Mouse (Mus musculus) intestine, embryonic 16.5 days (tissue): Measurements from ENCODE around the gene Anln. TPM values are rescaled to one million over a fixed set of nuclear protein-coding genes. Genes with fewer than 3 reads are reported as not detected.
"Not testable (repeated sequence)": the region's sequence is repeated elsewhere in the genome, so short reads cannot be mapped to it uniquely, and the experiment has no call there.

Experiments
- ATAC-seq: fragments of 200-750 bp; cut with Nextera tagmentation; 2 replicates; pipeline ENCODE4 v1.8.0; 2017; ENCODE audit warnings: moderate TSS enrichment, moderate library complexity
- H3K27ac ChIP-seq: fragments of 300-500 bp; sonication (generic); 2 replicates; pipeline ENCODE4 v1.5.1; 2014; ENCODE audit warnings: mild to moderate bottlenecking, low read length
- H3K27me3 ChIP-seq: fragments of 300-500 bp; sonication (generic); replicated peaks from 2 replicates; pipeline ENCODE4 v1.6.1; 2014; ENCODE audit warnings: low read length, control low read depth, mixed read lengths; ENCODE audit not compliant: control insufficient read depth, insufficient read depth
- H3K36me3 ChIP-seq: fragments of 300-500 bp; sonication (generic); 2 replicates; pipeline ENCODE4 v1.6.1; 2014; ENCODE audit warnings: low read length, control low read depth; ENCODE audit not compliant: control insufficient read depth, insufficient read depth
- H3K4me1 ChIP-seq: fragments of 300-500 bp; sonication (generic); 2 replicates; pipeline ENCODE4 v1.6.1; 2014; ENCODE audit warnings: low read length, control low read depth, mixed read lengths; ENCODE audit not compliant: control insufficient read depth, insufficient read depth
- H3K4me2 ChIP-seq: fragments of 300-500 bp; sonication (generic); 2 replicates; pipeline ENCODE4 v1.6.1; 2014; ENCODE audit warnings: low read depth, low read length, control low read depth
- H3K4me3 ChIP-seq: fragments of 300-500 bp; sonication (generic); 2 replicates; pipeline ENCODE4 v1.5.1; 2014; ENCODE audit warnings: mild to moderate bottlenecking, low read length
- H3K9ac ChIP-seq: fragments of 300-500 bp; sonication (generic); 2 replicates; pipeline ENCODE4 v1.6.1; 2014; ENCODE audit warnings: low read depth, low read length
- H3K9me3 ChIP-seq: fragments of 300-500 bp; sonication (generic); 2 replicates; pipeline ENCODE4 v1.6.1; 2016; ENCODE audit warnings: low read length, control low read depth; ENCODE audit not compliant: control insufficient read depth
- WGBS: fragments of 180-500 bp; shearing (Covaris S2); extraction: QIAGEN DNeasy Blood & Tissue Kit; methylation state at CpG from one replicate; pipeline ENCODE4 v1.1.7; 2014; 5-methylcytosine and 5-hydroxymethylcytosine counted together
- polyA plus RNA-seq: library from polyadenylated mRNA; unstranded; fragments of >200 nt; fragmentation: Nextera tagmentation; extraction: Ambion mirVana; gene quantifications from 2 replicates; pipeline ENCODE4 v1.2.1, GENCODE M21; 2015

Gene Anln
- polyA plus RNA-seq, 1 experiment from 2014 or later: 35.7 TPM

- Histone ChIP-seq H3K9ac (no peak overlapping the region), H3K4me3 (no peak overlapping the region), H3K4me1 (no peaks in the 10 kb centered on the region), H3K9me3 (peaks cover 6% of the 10 kb centered on the region; the same call in 1 of the 2 replicates), H3K4me2 (no peak overlapping the region), H3K27ac (no peak overlapping the region), H3K36me3 (no peaks in the 10 kb centered on the region), H3K27me3 (no peaks in the 10 kb centered on the region)
- no peak for ATAC-seq
- 73% methylated on average over 3 of the region's 3 CpGs for WGBS
Observed at GRCm38 (mm10) chr9:22314066-22314465, 74.9 kb downstream of the Anln start.

- no peaks in the 10 kb centered on the region for H3K36me3 ChIP-seq
- no peaks in the 10 kb centered on the region for H3K27me3 ChIP-seq
- peaks cover 6% of the 10 kb centered on the region; the same call in 1 of the 2 replicates for H3K9me3 ChIP-seq
- no peak overlapping the region for H3K9ac ChIP-seq
- WGBS: 67% methylated on average over 5 of the region's 5 CpGs
- no peaks in the 10 kb centered on the region for H3K4me1 ChIP-seq
- no peak for ATAC-seq
- H3K4me2 ChIP-seq: no peak overlapping the region
- no peak overlapping the region for H3K27ac ChIP-seq
- no peak overlapping the region for H3K4me3 ChIP-seq
Observed at GRCm38 (mm10) chr9:22313218-22313617, 75.8 kb downstream of the Anln start.

DNA sequence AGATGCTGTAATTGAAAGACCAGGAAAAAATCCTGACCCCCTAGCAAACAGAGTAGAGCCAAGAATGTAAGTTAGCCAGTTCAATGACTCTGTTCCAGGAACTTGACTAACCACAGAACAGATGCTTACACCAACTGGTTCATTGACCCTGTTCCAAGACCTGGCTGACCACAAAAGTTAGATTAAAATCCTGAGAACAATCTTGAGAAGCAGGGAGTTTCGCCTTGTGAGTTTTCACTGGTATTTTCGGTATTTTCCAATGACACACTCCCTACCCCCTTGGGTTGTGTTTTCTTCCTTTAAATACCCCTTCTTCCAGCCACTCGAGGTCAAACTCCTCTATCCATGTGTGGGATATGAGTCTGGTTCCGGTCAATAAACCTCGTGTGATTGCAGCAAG lies 79.3 kb downstream of the Anln start:
- Histone ChIP-seq H3K9ac (no peak overlapping the region), H3K4me1 (peaks cover 6% of the 10 kb centered on the region; the same call in 1 of the 2 replicates), H3K27ac (no peak overlapping the region), H3K36me3 (no peaks in the 10 kb centered on the region), H3K9me3 (0 out of 2 replicates have a peak, but pooled peaks cover 3% of the 10 kb centered on the region), H3K27me3 (no peaks in the 10 kb centered on the region), H3K4me3 (no peak overlapping the region), H3K4me2 (no peak overlapping the region)
- WGBS: 95% methylated on average over 5 of the region's 5 CpGs
- ATAC-seq: no peak

DNA sequence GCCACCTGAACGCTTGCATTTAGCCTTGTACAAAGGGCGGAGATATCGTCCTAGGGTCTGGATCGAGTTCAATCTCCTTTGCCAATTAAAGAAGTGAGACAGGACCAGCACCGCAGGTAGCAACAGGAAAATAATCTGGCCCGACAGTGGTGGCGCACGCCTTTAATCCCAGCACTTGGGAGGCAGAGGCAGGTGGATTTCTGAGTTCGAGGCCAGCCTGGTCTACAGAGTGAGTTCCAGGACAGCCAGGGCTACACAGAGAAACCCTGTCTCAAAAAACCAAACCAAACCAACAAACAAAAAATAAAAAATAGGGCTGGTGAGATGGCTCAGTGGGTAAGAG lies 81.1 kb downstream of the Anln start:
- ATAC-seq: peak; percentile 42; the same call in 1 of the 2 replicates
- 22% methylated on average over 9 of the region's 9 CpGs for WGBS
- H3K27ac ChIP-seq: 0 out of 2 replicates have a peak overlapping the region, but pooled peaks have one; percentile 39

GRCm38 (mm10) chr9:22307156-22307919 lies 81.7 kb downstream of the Anln start, which contains the start of gene Zfp810:
Zfp810 (minus strand) TSS chr9:22307648.
- peaks cover 6% of the 10 kb centered on the region; the same call in 1 of the 2 replicates for H3K4me1 ChIP-seq
- H3K4me2 ChIP-seq: peak within 1 kb of the TSS; percentile 86
- peak within 1 kb of the TSS; percentile 95 for H3K4me3 ChIP-seq
- H3K9me3 ChIP-seq: 0 out of 2 replicates have a peak, but pooled peaks cover 3% of the 10 kb centered on the region
- under 1% methylated on average over 56 of the region's 56 CpGs for WGBS
- no peaks in the 10 kb centered on the region for H3K27me3 ChIP-seq
- peak within 1 kb of the TSS; percentile 98 for H3K9ac ChIP-seq
- H3K36me3 ChIP-seq: peaks cover 8% of the 10 kb centered on the region
- H3K27ac ChIP-seq: peak within 1 kb of the TSS; percentile 66
- ATAC-seq: peak; percentile 99

More for the DNA sequence above, 81.1 kb downstream of the Anln start:
- not testable (repeated sequence) for H3K4me1 ChIP-seq, H3K9me3 ChIP-seq, H3K27me3 ChIP-seq, H3K36me3 ChIP-seq
- Histone ChIP-seq H3K4me2 (peak overlapping the region; percentile 62), H3K4me3 (peak overlapping the region; percentile 95), H3K9ac (peak overlapping the region; percentile 98)

DNA sequence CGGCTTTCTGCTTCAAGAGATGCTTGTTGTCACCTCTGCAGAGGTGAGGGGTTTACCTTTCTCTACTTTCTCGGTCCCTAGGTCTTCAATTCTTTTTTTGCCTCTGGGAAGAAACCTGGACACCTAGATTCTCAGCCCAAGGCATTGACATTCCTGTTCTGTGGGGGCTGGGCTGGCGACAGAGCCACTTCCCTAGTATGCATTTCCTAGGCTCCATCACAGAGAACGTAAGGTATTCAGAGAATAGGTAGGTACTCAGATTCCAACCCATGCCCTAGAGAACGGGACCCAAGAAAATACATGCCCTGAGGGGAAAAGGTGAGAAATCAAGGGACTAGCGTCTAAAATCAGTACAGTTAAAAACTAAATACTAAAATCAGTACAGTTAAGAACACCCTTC lies 82.3 kb downstream of the Anln start:
- H3K4me1 ChIP-seq: peaks cover 6% of the 10 kb centered on the region; the same call in 1 of the 2 replicates
- peak overlapping the region; percentile 98 for H3K9ac ChIP-seq
- H3K4me2 ChIP-seq: peak overlapping the region; percentile 86
- H3K4me3 ChIP-seq: peak overlapping the region; percentile 95
- H3K27ac ChIP-seq: no peak overlapping the region; the same call in 1 of the 2 replicates
- H3K27me3 ChIP-seq: no peaks in the 10 kb centered on the region
- no peaks in the 10 kb centered on the region for H3K9me3 ChIP-seq
- no peak for ATAC-seq
- WGBS: 13% methylated on average over 6 of the region's 6 CpGs
- peaks cover 8% of the 10 kb centered on the region for H3K36me3 ChIP-seq

GRCm38 (mm10) chr9:22302199-22302598 lies 86.8 kb downstream of the Anln start:
- peaks cover 6% of the 10 kb centered on the region; the same call in 1 of the 2 replicates for H3K4me1 ChIP-seq
- no peak overlapping the region for H3K4me3 ChIP-seq
- 90% methylated on average over 1 of the region's 1 CpGs for WGBS
- no peak overlapping the region for H3K4me2 ChIP-seq
- H3K9ac ChIP-seq: no peak overlapping the region
- no peak for ATAC-seq
- no peaks in the 10 kb centered on the region for H3K9me3 ChIP-seq
- H3K36me3 ChIP-seq: peaks cover 18% of the 10 kb centered on the region
- no peak overlapping the region for H3K27ac ChIP-seq
- H3K27me3 ChIP-seq: no peaks in the 10 kb centered on the region

Other genes starting within 250 kb of the Anln start
- gene Pigyl, start 232.3 kb downstream of the Anln start, polyA plus RNA-seq: 93.1 and 94.5 TPM in 2 replicates
- gene Zfp872, start 201.1 kb downstream of the Anln start, polyA plus RNA-seq: 0.58 and 0.65 TPM in 2 replicates
- gene Zfp809, start 163.5 kb downstream of the Anln start, polyA plus RNA-seq: 19.1 and 21.8 TPM in 2 replicates
- gene Zfp599, start 129.3 kb downstream of the Anln start, polyA plus RNA-seq: 3.1 and 3.9 TPM in 2 replicates
- 11.8 and 12.7 TPM in 2 replicates for gene Zfp810, start 81.5 kb downstream of the Anln start, polyA plus RNA-seq
- 3.0 and 3.4 TPM in 2 replicates for gene 9530077C05Rik, start 22.3 kb upstream of the Anln start, polyA plus RNA-seq
- not detected in 2 replicates for gene Gm17545, start 65.1 kb upstream of the Anln start, polyA plus RNA-seq
- 58.3 and 58.4 TPM in 2 replicates for gene Rp9, start 80.6 kb upstream of the Anln start, polyA plus RNA-seq
- 11.8 and 12.6 TPM in 2 replicates for gene Bbs9, start 86.5 kb upstream of the Anln start, polyA plus RNA-seq